Mouse (Mus musculus) C2C12 (cell line): ENCODE measurements at regions not wholly inside any gene's neighbourhood (a gene's known extent, or its start where the extent isn't known, plus 50 kb on each side); places are given as distances from the start of the nearest gene placed in this dataset.

Experiments
- CTCF ChIP-seq: IDR thresholded peaks from one replicate; pipeline ENCODE4 v1.5.1; 2011; ENCODE audit not compliant: control insufficient read depth, insufficient read depth, insufficient read length
- MYOD1 ChIP-seq: IDR thresholded peaks from one replicate; pipeline ENCODE4 v1.6.1; 2011; ENCODE audit warnings: low read depth; ENCODE audit not compliant: control insufficient read depth, insufficient read length
- MYOG ChIP-seq: IDR thresholded peaks from one replicate; pipeline ENCODE4 v1.6.1; 2011; ENCODE audit not compliant: control insufficient read depth, insufficient read length; ENCODE audit errors: extremely low read depth

GRCm38 (mm10) chr9:43658186-43658585 is 85.6 kb upstream of the Nectin1 start:
- no peak for TF ChIP-seq CTCF
- TF ChIP-seq MYOD1 = no peak
- TF ChIP-seq MYOG = no peak
